Mouse (Mus musculus): Measurements from ENCODE around the gene Ptgis.

Gene Ptgis

DNA sequence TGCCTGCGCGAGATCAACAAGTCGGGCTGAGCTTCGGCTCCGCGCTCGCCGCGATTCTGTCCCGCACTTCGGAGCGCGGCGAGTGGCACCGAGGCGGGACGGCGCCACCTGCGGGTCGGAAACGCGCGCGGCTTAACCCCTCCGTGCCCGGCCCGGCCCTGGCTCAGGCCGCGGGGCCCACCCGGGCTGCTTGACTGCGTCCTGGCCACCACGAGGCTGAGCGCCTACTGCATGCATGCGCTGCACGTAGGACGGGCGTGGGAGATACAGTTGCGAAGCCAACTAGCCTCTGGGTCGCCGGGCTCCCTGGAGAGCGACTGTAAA is 50.4 kb downstream of the Ptgis start, which contains the start of gene Kcnb1:
Gene Kcnb1 (minus strand): TSS at position 80 of the 324 bp plus-strand sequence.
- peak; percentile 73 for DNase-seq (ENCODE audit: inconsistent ontology term)

DNA sequence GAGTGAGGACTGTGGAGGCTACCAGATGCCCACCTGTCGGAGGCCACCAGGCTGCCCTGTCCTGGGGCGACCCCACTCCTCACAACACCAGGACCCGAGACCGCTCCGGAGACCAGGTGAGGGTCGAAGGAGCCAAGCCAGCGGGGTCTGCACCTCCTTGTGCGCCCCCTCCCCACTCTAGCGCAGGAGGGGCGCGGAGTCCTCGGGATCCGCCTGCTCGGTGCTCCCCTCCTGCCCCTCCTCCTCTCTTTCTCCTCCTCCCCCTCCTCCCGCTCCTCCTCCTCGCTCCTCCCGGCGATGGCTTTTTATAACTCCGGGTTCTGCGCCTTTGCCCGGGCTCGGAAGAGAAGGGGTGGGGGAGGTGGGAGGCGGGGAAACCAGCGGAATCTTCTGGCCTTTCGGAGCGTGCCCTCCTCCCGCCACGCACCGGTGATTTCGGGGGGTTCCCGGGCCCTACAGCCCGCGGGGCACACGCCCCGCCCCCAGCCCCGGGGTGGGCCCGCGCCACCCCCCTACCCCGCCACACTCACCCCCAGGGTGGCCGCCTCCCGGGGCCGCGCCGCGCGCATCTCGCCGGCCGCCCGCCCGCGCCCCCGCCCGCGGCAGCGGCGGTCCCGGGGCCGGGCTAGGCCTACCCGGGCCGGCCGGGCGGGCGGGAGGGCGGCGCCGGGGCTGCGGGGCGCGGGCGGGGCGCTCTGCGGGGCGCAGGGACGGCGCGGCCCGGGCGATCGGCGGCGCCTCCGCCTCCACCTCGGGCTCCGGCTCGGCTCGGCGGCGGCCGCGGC is 50.9 kb downstream of the Ptgis start:
- DNase-seq (ENCODE audit: inconsistent ontology term) = peak; percentile 45

DNA sequence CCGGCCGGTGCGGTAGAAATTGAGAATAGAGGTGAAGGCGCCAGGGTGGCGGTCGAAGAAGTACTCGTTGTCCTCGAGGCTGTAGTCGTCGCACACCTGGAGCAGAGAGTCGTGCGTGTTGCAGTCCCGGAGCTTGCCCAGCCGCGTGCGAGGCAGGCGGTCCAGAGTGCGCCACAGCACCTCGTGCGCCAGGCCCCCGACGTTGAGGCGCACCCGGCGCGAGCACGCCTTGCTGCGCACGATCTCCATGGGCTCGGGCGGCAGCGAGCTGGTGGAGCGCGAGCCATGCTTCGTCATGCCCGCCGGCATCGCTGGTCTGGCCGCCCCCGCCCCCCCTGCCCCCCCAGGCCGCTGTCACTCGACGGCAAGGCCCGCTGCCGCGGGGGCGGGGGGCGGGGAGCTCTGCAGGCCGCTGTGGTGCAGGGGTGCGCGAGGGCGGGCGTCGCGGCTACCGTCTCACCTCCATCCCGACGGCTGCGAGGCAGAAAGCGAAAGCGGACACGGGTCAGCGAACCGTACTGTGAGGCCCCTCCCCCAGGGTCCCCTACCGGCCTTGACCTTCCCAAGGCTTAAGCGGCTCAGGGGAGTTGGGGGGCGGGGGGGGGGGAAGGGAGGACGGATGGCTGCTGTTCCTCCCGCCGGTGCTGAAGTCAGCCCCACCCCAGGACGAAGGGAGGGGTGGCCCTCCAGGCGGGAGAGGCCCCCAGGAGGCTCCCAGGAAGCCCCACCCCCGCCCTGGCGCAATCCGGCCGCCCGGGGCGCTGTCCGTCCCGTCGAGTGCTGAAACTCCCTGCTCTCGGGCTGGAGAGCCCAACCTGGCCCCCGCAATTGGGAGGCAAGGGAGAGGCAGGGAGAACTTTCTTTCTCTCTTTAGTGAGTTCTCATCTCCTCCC is 51.8 kb downstream of the Ptgis start:
- peak; percentile 87 for DNase-seq (ENCODE audit: inconsistent ontology term)

DNA sequence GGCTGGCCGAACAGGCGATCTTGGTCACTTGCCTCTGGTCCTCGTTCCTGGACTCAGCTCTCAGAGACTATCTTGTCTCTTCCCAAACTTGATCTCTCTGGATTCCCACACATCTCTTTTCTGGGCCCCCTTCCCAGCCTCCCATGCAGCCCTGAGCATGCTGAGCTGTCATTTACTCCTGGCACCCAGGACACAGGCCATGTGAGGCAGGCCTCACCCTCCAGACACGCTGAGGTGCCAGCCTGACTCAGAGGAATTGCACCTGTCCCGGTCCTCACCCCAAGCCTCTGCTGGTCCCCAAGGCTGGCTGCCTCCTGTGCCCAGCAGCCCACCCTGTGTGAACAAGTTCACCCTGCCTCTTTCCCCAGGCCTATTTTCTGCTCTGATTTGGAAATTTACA is 53.3 kb downstream of the Ptgis start:
- DNase-seq (ENCODE audit: inconsistent ontology term) = no peak

DNA sequence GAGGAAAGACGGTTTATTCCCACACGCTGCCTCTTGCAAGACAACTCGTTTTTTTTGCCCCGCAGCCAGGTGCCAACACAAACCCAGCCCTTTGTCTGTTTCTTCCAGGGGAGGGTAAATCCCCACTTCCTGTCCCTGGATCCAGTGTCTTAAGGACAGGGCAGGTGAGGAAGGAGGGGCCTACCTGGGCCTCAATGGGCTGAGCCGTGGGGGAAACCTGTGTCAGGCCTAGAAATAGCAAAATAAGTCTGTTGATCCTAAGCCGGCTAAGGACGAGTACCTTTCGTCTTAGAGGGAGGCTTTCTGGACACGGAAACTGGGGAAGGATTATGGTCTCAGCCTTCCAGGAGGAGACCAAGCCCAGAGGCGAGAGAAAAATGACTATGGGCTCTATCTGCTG is 53.9 kb downstream of the Ptgis start:
- DNase-seq (ENCODE audit: inconsistent ontology term) = no peak

DNA sequence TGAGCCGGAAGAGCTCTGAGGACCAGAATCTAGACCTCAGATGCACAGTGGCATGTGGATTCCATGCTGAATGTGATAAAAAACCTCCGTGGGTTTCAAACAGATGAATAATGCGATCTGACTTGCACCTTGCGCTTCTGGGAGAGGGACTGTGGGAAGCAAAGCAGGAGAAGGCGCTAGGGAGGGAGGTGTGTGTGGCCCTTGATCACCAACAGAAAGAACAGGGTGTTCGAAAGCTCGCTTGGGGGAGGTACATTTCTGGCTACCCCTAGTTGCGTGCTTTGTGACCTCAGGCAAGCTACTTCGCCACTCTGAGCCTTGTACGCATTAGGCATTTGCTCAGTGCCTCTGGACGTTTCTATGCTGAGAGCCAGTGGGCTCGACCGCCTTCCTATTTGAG is 54.4 kb downstream of the Ptgis start:
- DNase-seq (ENCODE audit: inconsistent ontology term) = no peak

DNA sequence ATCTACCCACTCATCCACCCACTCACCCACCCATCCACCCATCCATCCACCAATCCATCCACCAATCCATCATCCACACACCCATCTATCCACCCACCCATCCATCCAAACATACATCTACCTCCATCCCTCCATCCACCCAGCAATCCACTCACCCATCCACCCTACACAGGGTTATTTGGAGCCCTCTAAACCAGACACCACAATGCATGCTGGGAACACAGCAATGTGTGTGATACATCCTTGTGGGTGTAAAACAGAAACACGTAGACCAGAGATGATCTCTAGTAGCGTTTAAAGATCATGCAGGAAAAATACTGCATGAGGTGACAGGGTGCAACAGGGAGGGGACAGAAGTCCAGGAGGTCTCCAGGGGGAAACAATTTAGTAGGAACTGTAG is 55.0 kb downstream of the Ptgis start:
- DNase-seq (ENCODE audit: inconsistent ontology term) = no peak

DNA sequence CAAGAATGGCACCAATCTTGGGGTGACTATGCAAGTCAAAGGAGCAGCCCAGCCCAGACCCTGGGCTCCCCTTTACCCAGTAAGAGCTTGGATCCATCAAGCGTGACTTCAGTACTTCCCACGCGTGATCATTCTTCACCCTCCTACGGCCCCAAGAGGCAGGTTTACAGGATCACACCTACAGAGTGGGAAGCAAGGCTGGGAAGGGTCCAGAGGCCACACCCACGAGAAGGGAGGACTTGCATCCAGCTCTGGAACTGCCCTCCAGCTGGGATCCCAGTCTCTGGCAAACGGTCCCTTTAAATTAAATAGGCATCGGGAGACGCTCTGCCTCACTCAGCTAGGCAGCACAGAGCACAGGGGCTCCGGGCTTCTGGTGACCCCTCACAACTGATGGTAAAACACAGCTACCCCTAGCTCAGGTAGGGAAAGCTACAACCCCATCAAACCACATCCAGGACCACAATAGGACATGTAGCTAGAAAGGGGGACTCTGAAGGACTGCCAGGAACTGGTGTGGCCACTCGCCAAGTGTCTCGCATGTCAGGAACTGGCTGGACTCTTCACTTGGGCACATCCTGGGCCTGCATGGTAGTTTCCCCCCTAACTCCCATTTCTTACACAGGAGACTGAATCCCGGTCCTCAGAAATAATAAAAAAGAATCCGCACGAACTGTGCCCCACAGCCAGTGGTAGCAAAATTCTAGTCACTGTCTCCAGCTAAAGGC is 58.6 kb downstream of the Ptgis start:
- no peak for DNase-seq (ENCODE audit: inconsistent ontology term)

DNA sequence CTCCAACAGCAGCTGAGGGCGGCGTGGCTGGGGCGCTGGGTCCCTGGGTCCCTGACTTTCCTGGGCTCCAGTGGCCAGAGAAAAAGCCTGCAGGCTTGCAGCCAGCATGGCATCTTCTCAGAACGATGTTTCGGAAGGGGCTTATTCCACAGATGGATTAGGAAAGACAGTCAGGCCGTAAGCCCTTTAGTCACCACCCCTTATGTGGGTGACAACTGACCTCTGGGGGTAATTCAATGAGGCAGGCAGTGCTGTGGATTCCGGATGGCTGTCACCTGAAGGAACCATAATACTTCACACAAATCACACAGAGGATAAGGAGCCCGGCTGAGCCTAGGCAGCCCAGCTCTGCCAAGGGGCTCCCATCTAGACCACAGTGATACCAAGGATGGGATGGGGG is 59.3 kb downstream of the Ptgis start:
- no peak for DNase-seq (ENCODE audit: inconsistent ontology term)

DNA sequence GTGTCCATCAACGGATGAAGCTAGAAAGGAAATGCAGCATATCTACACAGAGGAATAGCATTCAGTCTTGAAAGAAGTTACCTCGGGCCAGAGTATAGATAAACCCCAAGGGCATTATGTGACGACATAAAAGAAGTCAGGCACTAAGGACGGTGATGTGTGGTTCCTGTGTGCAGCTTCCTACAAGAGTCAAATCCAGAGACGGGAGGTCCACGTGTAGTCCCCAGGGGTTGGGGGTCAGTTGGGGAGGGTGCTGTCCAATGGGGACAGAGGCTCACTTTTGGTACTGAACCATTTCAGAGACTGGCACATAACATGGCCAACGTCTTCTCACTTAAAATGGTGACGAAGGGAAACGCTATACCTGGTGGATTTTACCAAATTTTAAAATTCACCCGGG is 61.1 kb downstream of the Ptgis start:
- no peak for DNase-seq (ENCODE audit: inconsistent ontology term)

DNA sequence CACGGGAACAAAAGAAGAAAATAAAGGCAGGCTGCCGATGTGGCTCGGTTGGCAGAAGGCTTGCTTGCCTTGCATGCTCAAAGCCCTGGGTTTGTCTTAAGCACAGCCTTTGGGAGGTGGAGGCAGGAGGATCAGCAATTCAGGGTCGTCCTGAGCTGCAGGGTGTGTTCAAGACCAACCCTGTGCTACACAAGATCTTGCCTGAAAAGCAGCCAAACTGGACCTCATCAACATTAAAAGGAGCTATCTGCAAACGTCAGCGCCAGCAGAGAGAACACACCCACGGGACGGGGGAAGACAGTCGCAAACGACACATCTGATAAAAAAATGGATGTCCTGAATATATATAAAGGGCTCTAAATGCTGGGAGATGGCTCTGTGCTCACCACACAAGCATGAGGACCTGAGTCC is 63.2 kb downstream of the Ptgis start:
- DNase-seq (ENCODE audit: inconsistent ontology term) = no peak

DNA sequence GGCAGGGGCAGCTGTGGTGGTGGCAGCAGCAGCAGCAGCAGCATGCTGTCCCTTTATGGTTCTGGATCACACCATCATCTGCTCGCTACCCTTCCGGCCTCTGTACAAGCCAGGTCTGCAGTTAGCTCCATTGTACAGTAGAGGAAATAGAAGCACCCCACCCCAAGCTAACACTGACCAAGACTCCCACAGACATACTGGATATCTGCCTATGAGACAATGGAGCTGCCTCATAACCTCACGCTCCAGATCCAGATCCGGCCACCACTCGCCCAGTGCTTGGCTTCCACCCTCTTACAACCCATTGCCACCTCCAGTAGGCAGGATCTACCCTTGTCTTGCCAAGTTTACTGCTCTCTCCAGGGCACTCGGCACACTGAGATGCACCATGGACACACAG is 65.1 kb downstream of the Ptgis start:
- DNase-seq (ENCODE audit: inconsistent ontology term) = no peak

DNA sequence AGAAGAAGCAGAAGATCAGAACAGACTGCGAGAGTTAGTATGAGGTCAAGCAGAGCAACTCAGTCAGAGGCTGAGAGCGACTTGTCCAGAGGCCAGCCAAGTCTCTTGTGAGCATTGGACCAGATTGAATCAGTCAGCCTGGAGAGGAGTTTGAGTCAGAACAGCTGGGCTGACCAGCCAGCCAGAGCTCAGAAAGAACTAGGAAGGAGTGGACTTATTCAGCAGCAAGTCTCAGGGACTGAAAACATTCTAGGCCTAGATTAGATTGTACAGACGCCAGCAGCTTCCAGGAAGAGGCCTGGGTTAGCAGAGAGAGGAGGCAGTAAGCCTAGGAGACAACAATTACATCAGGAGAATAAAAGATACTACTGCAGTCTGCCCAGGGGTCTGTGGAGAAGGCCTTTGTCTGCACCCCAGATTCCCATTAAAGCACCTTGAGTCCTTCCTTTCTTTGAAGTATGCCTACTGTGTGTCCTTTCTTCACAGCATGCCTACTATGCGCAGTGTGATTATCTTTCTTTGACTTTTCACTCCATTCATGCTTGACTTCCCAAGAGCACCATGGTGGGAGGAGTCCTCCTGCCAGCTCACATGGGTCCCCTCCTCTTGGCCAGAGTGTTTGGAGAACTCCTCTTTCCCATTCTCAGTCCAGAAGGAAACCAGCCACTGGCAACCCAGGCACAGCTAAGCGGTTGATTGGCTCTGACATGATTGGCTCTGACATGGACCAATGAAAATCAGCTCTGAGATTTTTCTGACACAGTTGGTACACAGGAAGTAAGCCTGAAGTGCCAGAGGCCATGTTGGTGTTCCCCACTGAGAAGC is 67.1 kb downstream of the Ptgis start:
- peak; percentile 26 for DNase-seq (ENCODE audit: inconsistent ontology term)

DNA sequence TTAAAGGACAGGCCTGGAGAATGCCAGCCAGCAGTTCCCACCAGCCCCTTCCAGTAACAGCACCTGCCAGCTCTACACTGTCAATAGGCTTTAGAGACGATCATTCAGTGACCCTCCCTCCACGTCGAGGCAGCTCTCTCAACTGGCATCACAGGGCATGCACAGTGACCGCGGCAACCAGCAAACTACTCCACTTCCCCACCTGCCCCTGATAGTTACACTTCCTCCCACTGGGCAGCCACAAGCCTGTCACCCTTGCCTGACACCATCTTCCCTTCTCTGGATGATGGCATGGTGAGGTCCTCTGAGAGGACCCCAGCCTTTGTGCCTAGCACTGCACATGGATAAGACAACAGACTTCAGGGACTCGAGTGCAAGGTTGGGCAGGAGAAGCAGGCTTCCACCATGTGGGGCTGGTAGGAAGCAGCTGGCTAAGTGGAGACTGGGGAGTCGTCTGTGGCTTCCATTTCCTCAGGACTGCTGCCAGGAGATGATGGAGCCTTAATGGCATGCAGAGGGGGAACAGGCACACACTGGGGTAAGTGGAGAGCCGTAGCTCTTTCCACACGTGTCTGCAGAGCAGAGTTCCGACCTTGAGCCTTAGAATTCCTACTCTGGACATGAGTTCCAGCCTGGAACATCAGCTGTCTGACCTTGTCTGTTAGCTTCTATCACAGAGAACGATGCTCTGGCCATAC is 72.7 kb downstream of the Ptgis start:
- peak; percentile 62 for DNase-seq (ENCODE audit: inconsistent ontology term)

DNA sequence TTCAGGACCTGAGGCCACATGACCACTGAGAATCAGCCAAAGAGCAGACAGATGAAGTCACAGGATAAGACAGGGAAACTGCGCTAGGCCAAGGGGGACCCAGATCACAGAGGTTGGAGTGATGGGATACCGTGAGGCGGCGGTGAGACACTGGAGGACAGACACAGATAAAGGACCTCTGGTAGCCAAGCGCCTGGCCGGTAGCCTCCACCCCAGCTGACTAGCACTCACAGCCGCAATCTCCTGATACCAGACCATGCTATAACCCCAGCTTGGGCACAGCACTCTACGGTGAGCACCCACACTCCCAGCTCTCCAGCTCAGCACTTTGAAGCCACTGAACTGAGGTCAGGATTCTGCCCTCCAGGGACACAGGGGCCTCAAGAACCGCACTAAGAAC is 76.8 kb downstream of the Ptgis start:
- no peak for DNase-seq (ENCODE audit: inconsistent ontology term)

DNA sequence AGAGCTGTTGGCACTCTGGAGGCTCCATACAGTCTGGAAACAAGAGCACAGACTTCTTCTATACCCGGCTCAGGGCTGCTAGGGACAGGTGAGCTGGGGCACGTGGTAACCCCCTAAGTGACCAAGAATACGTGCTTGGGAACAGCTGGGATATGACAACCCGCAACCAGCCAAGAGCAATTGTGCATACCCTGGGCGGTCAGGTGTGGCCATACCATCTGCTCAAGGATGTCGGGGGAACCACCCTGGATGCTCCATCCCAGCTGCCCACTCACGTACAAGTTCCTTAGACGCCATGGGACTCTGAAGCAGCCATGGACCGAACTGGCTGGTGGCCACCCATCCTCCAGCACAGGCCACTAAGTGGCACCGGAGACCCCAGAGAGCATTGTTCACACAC is 77.3 kb downstream of the Ptgis start:
- no peak for DNase-seq (ENCODE audit: inconsistent ontology term)

DNA sequence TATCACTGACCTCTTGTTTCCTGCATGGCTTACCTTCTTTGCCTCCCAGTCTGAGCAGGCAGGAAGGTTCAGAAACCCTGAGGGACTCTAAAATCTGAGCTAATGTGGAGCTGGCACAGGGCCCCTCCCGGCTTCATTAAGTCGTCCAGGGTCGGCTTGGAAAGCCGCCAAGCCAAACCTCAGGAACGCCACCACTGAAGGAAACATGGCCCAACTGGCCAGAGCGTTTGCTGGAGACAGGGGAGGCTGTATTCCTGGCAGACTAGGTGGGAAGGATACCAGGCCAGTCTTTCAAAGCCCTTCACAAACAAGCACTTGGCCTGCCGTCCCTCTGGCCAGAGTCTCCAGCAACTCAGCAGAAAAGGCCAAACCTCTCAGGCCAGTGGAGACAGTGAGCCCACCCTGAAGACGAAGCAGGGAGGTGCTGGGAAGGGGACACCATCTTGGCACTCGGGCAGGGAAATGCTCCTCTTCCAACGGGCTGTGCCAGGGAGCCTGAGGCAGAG is 77.8 kb downstream of the Ptgis start:
- peak; percentile 96 for DNase-seq (ENCODE audit: inconsistent ontology term)

DNA sequence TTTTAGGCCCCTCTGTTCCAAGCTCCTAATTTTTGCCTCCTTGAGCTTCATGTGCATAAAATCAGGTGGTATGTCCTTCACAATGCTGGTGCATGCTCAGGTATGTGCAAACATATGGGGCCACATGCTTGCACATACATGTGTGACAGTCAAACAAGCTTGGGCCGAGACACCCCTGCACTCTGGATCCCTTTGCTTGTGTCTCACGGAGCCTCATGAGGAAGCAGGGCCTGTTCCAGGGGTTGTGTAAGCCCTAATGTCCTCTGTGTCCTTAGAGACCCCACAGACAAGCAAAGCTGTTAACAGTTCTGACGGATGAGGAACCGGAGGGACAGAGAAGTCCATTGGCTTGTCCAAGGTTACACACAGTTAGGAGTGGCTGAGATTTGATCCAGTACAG is 80.7 kb downstream of the Ptgis start:
- DNase-seq (ENCODE audit: inconsistent ontology term) = no peak

DNA sequence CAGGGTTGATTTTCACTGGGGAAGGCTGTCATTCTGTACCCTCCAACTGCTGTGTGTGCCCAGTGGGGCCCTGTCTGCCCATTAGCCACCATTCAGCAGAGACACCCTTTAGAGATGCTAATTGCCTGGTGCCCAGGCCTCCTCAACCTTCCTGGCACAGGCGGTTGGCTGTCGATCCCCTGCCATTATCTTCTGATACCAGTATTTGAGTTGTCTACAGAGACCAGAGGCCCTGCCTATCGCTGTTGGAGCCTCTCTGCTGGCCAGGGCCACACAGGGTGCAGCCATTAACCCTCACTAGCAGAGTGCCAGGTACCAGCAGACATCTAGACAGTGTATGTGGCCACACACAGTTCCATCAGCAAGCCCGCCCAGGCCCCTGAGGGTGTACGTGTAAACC is 81.6 kb downstream of the Ptgis start:
- DNase-seq (ENCODE audit: inconsistent ontology term) = no peak

DNA sequence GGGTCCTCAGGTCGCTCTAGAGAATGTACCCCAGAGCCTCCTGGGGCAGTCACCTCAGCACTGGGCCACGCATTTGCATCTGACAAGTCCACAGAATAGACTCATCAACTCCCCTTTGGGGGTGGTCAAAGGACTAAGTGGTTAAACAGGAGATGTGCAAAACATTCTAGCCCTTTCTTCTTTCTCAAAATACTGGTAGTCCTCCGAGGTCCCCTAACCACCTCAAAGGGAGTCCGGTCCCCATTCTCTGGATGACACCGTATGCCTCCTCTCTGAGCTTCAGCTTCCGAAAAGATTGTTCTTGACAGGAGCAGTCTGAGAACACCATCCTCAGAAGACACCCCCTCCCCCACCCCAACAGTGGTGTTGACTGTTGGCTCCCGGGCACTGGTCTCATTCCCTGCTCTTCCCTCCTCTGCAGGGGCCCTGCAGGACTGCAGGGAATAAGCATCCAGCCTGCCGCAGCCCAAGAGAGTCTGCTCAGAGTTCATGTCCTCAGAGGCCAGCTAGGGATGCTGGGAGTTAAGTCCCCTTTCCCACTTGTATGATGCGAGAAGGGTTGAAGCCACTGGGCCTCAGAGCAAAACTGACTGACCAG is 84.2 kb downstream of the Ptgis start:
- DNase-seq (ENCODE audit: inconsistent ontology term) = no peak

Data from Muller cell, postnatal 12 days (primary cell).